Mouse (Mus musculus) liver, embryonic 13.5 days (tissue): ENCODE data around the gene Gm20390. TPM values are rescaled to one million over a fixed set of nuclear protein-coding genes. Genes with fewer than 3 reads are reported as not detected.
"Not testable (repeated sequence)": the region's sequence is repeated elsewhere in the genome, so short reads cannot be mapped to it uniquely, and the experiment has no call there.

Experiments
- ATAC-seq: fragments of 200-750 bp; cut with Nextera tagmentation; 2 replicates; pipeline ENCODE4 v1.8.0; 2017; ENCODE audit warnings: low read depth, mild to moderate bottlenecking, moderate number of reproducible peaks, moderate library complexity
- DNase-seq: peaks from one replicate; pipeline ENCODE4 v3.0.0; 2022
- H3K27ac ChIP-seq: fragments of 300-500 bp; sonication (generic); 2 replicates; pipeline ENCODE4 v1.5.1; 2015; ENCODE audit warnings: moderate library complexity, mild to moderate bottlenecking, inconsistent platforms
- H3K27me3 ChIP-seq: fragments of 300-500 bp; sonication (generic); 2 replicates; pipeline ENCODE4 v1.6.1; 2015; ENCODE audit warnings: mild to moderate bottlenecking, inconsistent platforms
- H3K36me3 ChIP-seq: fragments of 300-500 bp; sonication (generic); 2 replicates; pipeline ENCODE4 v1.6.1; 2015; ENCODE audit warnings: mild to moderate bottlenecking, inconsistent platforms
- H3K4me1 ChIP-seq: fragments of 300-500 bp; sonication (generic); replicated peaks from 2 replicates; pipeline ENCODE4 v1.6.1; 2015; ENCODE audit warnings: inconsistent platforms
- H3K4me2 ChIP-seq: fragments of 300-500 bp; sonication (generic); 2 replicates; pipeline ENCODE4 v1.6.1; 2015; ENCODE audit warnings: inconsistent platforms, mild to moderate bottlenecking, moderate library complexity
- H3K4me3 ChIP-seq: fragments of 300-500 bp; sonication (generic); replicated peaks from 2 replicates; pipeline ENCODE4 v1.5.1; 2015; ENCODE audit warnings: mild to moderate bottlenecking, inconsistent platforms
- H3K9ac ChIP-seq: fragments of 300-500 bp; sonication (generic); 2 replicates; pipeline ENCODE4 v1.6.1; 2015; ENCODE audit warnings: mild to moderate bottlenecking, inconsistent platforms
- H3K9me3 ChIP-seq: fragments of 300-500 bp; sonication (generic); replicated peaks from 2 replicates; pipeline ENCODE4 v1.6.1; 2016; ENCODE audit warnings: inconsistent platforms
- WGBS: fragments of 180-500 bp; shearing (Covaris S2); methylation state at CpG from one replicate; pipeline ENCODE4 v1.1.7; 2015; ENCODE audit not compliant: insufficient replicate concordance; 5-methylcytosine and 5-hydroxymethylcytosine counted together
- polyA plus RNA-seq: library from polyadenylated mRNA; unstranded; fragments of >200 nt; fragmentation: Nextera tagmentation; extraction: Ambion mirVana; gene quantifications from 2 replicates; pipeline ENCODE4 v1.2.1, GENCODE M21; 2015

The Gm20390 gene
- polyA plus RNA-seq, 1 experiment from 2014 or later = 263 TPM

DNA sequence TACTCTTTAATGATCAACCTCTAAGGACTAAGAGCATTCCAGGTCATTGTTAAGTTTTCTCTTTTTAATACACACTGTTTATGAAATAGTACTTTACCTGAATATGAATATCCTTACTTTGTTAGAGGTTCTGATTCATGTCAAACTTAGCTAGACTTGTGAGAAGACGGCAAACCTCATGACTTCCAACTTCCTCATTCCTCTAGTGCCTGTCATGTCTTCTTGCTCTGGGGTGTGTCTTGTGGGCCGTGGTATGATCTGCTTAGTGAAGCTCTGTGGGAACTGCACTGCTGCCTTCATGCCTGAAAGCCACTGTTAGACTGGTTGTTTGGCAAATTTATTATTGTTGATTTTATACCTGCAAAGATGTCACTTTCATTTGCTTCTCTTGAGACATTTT lies 27.2 kb downstream of the Gm20390 start:
- H3K4me3 ChIP-seq = no peak overlapping the region
- H3K9ac ChIP-seq = no peak overlapping the region
- no peak overlapping the region for H3K27ac ChIP-seq
- H3K9me3 ChIP-seq = no peaks in the 10 kb centered on the region
- DNase-seq (no peak), ATAC-seq (no peak)
- H3K36me3 ChIP-seq = peaks cover 28% of the 10 kb centered on the region
- no peaks in the 10 kb centered on the region for H3K27me3 ChIP-seq
- H3K4me1 ChIP-seq = no peaks in the 10 kb centered on the region
- WGBS = 28% methylated on average over 2 of the region's 2 CpGs
- no peak overlapping the region for H3K4me2 ChIP-seq

DNA sequence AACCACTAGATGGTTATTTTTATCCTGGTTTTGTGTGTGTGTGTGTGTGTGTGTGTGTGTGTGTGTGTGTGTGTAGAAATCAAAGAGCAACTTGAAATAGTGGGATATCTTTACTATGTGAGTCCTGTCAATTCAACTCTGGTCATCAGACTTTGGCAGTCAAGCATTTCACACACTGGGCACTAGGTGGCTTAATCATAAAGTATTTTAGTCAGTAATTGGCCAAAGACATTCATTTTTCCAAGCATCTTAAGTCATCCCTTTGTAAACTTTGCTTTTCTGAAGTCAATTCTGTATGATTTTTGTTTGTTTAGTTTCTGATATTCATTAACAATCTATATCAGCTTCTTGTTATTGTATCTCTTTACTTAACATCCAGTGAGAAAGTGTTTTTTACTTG lies 39.0 kb downstream of the Gm20390 start:
- no peak for ATAC-seq

DNA sequence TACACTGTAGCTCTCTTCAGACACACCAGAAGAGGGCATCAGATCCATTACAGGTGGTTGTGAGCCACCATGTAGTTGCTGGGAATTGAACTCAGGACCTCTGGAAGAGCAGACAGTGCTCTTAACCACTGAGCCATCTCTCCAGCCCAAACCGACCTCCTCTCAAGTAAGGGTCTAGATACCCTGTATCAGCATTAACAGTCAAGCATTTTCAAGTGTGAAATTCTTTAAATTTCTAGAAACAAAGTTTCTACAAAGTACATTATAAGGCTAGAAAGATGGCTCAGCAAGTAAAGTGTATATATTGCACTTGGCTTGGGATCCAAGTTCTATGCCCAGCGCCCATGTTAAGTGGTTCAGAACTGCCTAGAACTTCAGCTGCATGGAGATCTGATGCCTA lies 53.1 kb downstream of the Gm20390 start:
- not testable (repeated sequence) for ATAC-seq
- peaks cover 12% of the 10 kb centered on the region for H3K4me1 ChIP-seq

More for the DNA sequence above, 39.0 kb downstream of the Gm20390 start:
- Histone ChIP-seq H3K4me2 (no peak overlapping the region), H3K27me3 (no peaks in the 10 kb centered on the region), H3K4me1 (no peaks in the 10 kb centered on the region), H3K36me3 (peaks cover 52% of the 10 kb centered on the region), H3K9me3 (no peaks in the 10 kb centered on the region), H3K9ac (no peak overlapping the region), H3K4me3 (no peak overlapping the region), H3K27ac (no peak overlapping the region)
- DNase-seq = no peak

DNA sequence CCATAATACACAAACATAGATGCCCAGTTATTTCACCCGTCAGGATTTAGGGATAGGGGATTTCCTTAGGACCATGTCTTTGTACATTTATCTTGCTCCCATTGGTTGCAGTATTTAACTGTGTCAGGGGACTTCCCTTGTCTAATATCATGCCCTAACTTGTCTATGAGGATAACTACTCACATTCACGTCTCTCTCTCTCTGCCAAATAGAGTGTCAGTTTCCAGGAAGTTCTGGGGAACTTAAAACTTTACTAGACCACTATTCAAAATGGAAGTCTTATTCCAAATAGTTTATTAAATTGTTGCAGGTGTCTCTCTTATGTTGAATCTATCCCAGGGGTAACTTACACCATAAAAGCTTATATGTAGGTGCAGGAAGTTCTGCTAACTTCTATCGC lies 56.5 kb downstream of the Gm20390 start:
- H3K4me3 ChIP-seq = no peak overlapping the region
- no peak overlapping the region for H3K27ac ChIP-seq
- ATAC-seq (no peak), DNase-seq (no peak)
- no peak overlapping the region for H3K9ac ChIP-seq
- no peaks in the 10 kb centered on the region for H3K27me3 ChIP-seq
- H3K36me3 ChIP-seq = peaks cover 57% of the 10 kb centered on the region
- peaks cover 12% of the 10 kb centered on the region for H3K4me1 ChIP-seq
- WGBS = 88% methylated on average over 3 of the region's 3 CpGs
- H3K9me3 ChIP-seq = no peaks in the 10 kb centered on the region
- no peak overlapping the region for H3K4me2 ChIP-seq

More for the DNA sequence above, 53.1 kb downstream of the Gm20390 start:
- not testable (repeated sequence) for H3K9ac ChIP-seq, DNase-seq, H3K27me3 ChIP-seq, H3K27ac ChIP-seq, H3K9me3 ChIP-seq, H3K4me2 ChIP-seq, H3K4me3 ChIP-seq
- WGBS = 85% methylated on average over 2 of the region's 2 CpGs
- H3K36me3 ChIP-seq = peaks cover 55% of the 10 kb centered on the region

DNA sequence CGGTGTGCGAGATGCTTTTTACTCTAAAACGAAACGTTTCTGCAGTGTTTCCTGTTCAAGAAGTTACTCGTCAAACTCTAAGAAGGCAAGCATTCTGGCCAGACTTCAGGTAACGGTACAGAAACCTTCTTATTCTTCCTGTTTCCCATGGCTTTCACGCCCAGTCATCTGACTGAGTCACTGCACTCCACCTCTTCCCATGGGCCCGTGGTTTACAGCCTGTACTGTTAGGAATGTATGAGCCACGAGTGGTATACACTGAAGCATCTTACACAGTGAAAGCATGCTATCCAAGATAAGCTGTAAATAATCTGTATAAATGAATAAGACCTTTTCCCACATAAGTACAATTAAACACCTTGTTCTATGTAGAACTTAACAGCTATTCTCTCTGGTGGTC lies 59.3 kb downstream of the Gm20390 start:
- H3K4me1 ChIP-seq = peaks cover 3% of the 10 kb centered on the region; the same call in 1 of the 2 replicates
- no peaks in the 10 kb centered on the region for H3K27me3 ChIP-seq
- H3K9me3 ChIP-seq = no peaks in the 10 kb centered on the region
- H3K4me2 ChIP-seq = no peak overlapping the region
- H3K27ac ChIP-seq = no peak overlapping the region
- peaks cover 53% of the 10 kb centered on the region for H3K36me3 ChIP-seq
- DNase-seq (no peak), ATAC-seq (no peak)
- WGBS = 72% methylated on average over 9 of the region's 9 CpGs
- H3K9ac ChIP-seq = no peak overlapping the region
- H3K4me3 ChIP-seq = no peak overlapping the region

DNA sequence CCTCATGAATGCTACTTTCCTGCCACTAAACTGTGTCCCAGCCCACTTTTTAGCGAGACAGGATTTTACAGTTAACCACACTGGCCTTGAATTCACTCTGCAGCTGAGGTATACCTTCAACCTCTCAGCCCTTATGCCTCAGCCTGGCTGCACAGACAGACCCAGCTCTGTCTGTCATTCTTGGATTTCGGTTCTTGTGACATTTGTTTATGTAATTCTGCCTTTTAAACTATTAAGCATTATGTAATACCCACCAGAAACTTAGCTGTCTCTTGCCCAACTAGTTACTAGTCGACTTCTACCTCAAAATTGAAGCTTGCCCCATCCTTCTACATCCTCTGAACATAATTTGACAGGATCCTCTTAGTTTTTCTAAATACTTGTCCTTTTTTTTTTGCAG lies 60.3 kb downstream of the Gm20390 start:
- Histone ChIP-seq H3K9me3 (no peaks in the 10 kb centered on the region), H3K27ac (no peak overlapping the region), H3K4me2 (no peak overlapping the region), H3K27me3 (no peaks in the 10 kb centered on the region), H3K9ac (no peak overlapping the region), H3K36me3 (peaks cover 47% of the 10 kb centered on the region), H3K4me1 (no peaks in the 10 kb centered on the region), H3K4me3 (no peak overlapping the region)
- ATAC-seq = no peak
- DNase-seq = no peak
- 64% methylated on average over 3 of the region's 3 CpGs for WGBS

DNA sequence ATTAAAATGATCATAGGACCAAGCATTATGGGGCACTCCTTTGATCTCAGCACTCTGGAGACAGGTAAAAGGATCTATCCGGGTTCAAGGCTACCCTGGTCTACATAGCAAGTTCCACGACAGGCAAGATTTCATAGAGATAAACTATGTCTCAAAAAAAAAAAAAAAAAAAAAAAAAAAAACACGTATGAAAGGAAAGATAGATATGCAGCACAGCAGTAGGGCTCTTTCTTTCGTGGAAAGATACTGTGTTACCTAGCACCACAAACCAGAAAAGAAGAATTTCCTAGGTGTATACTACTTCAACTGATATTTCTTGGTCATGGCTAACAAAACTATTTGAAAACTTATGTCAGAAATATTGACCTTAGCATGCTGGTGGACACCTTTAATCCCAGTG lies 61.3 kb downstream of the Gm20390 start:
- H3K9ac ChIP-seq = no peak overlapping the region
- peaks cover 46% of the 10 kb centered on the region for H3K36me3 ChIP-seq
- 53% methylated on average over 4 of the region's 4 CpGs for WGBS
- no peak overlapping the region for H3K27ac ChIP-seq
- no peak for ATAC-seq
- no peaks in the 10 kb centered on the region for H3K27me3 ChIP-seq
- H3K4me2 ChIP-seq = no peak overlapping the region
- no peaks in the 10 kb centered on the region for H3K9me3 ChIP-seq
- DNase-seq = no peak
- no peak overlapping the region for H3K4me3 ChIP-seq
- H3K4me1 ChIP-seq = no peaks in the 10 kb centered on the region

Other genes with a start within 250 kb of the Gm20390 start
- 22.4 and 29.1 TPM in 2 replicates for gene Utp18, start 82.5 kb downstream of the Gm20390 start, polyA plus RNA-seq
- gene Mbtd1, start 82.4 kb downstream of the Gm20390 start, polyA plus RNA-seq = 7.8 and 8.5 TPM in 2 replicates
- 81.5 and 82.6 TPM in 2 replicates for gene Nme2, start 12.0 kb downstream of the Gm20390 start, polyA plus RNA-seq
- 177 and 207 TPM in 2 replicates for gene Nme1, start 228 bp upstream of the Gm20390 start, polyA plus RNA-seq
- 9.1 and 10.0 TPM in 2 replicates for gene Spag9, start 27.8 kb upstream of the Gm20390 start, polyA plus RNA-seq
- gene Tob1, start 243.2 kb upstream of the Gm20390 start, polyA plus RNA-seq = 9.5 and 12.4 TPM in 2 replicates